Mouse (Mus musculus): ENCODE measurements around the gene Cpxm2. TPM values are rescaled to one million over a fixed set of nuclear protein-coding genes. Genes with fewer than 3 reads are reported as not detected.

Gene Cpxm2
- 1 to 10 TPM; 4.2 to 6.3 (median 5.0) TPM for total RNA-seq (2022)

GRCm38 (mm10) chr7:132154368-132154961 lies at the start of gene Cpxm2:
Gene Cpxm2 (minus strand): TSS chr7:132154739.
- DNase-seq (ENCODE audit: low spot score in 2 of 2): no peak

GRCm38 (mm10) chr7:132204073-132204612 lies 49.6 kb upstream of the Cpxm2 start:
- DNase-seq (ENCODE audit: low spot score in 2 of 2): no peak

GRCm38 (mm10) chr7:132199686-132200085 lies 45.1 kb upstream of the Cpxm2 start:
- DNase-seq (ENCODE audit: low spot score in 2 of 2): no peak

- no peak for DNase-seq (ENCODE audit: low spot score in 2 of 2)
Measured at GRCm38 (mm10) chr7:132198806-132199205, 44.3 kb upstream of the Cpxm2 start.

GRCm38 (mm10) chr7:132197817-132198475 lies 43.4 kb upstream of the Cpxm2 start:
- DNase-seq (ENCODE audit: low spot score in 2 of 2): no peak

- DNase-seq (ENCODE audit: low spot score in 2 of 2): no peak
Measured at GRCm38 (mm10) chr7:132196581-132196980, 42.0 kb upstream of the Cpxm2 start.

GRCm38 (mm10) chr7:132193606-132194005 lies 39.1 kb upstream of the Cpxm2 start:
- no peak for DNase-seq (ENCODE audit: low spot score in 2 of 2)

GRCm38 (mm10) chr7:132187456-132187855 lies 32.9 kb upstream of the Cpxm2 start:
- DNase-seq (ENCODE audit: low spot score in 2 of 2): no peak

- no peak for DNase-seq (ENCODE audit: low spot score in 2 of 2)
Measured at GRCm38 (mm10) chr7:132183892-132184404, 29.4 kb upstream of the Cpxm2 start.

GRCm38 (mm10) chr7:132181586-132182198 lies 27.2 kb upstream of the Cpxm2 start:
- no peak for DNase-seq (ENCODE audit: low spot score in 2 of 2)

- no peak for DNase-seq (ENCODE audit: low spot score in 2 of 2)
Measured at GRCm38 (mm10) chr7:132181042-132181441, 26.5 kb upstream of the Cpxm2 start.

- DNase-seq (ENCODE audit: low spot score in 2 of 2): no peak
Measured at GRCm38 (mm10) chr7:132179049-132179448, 24.5 kb upstream of the Cpxm2 start.

GRCm38 (mm10) chr7:132174787-132175186 lies 20.2 kb upstream of the Cpxm2 start:
- DNase-seq (ENCODE audit: low spot score in 2 of 2): no peak

- DNase-seq (ENCODE audit: low spot score in 2 of 2): no peak
Measured at GRCm38 (mm10) chr7:132174296-132174695, 19.8 kb upstream of the Cpxm2 start.

- peak in 1 of 2 experiments; percentile 52 for DNase-seq (ENCODE audit: low spot score in 2 of 2)
Measured at GRCm38 (mm10) chr7:132172220-132172619, 17.7 kb upstream of the Cpxm2 start.

GRCm38 (mm10) chr7:132171716-132172115 lies 17.2 kb upstream of the Cpxm2 start:
- DNase-seq (ENCODE audit: low spot score in 2 of 2): no peak

GRCm38 (mm10) chr7:132169419-132170169 lies 15.1 kb upstream of the Cpxm2 start:
- DNase-seq (ENCODE audit: low spot score in 2 of 2): no peak

GRCm38 (mm10) chr7:132167239-132167638 lies 12.7 kb upstream of the Cpxm2 start:
- DNase-seq (ENCODE audit: low spot score in 2 of 2): no peak

- no peak for DNase-seq (ENCODE audit: low spot score in 2 of 2)
Measured at GRCm38 (mm10) chr7:132162254-132162653, 7.7 kb upstream of the Cpxm2 start.

- no peak for DNase-seq (ENCODE audit: low spot score in 2 of 2)
Measured at GRCm38 (mm10) chr7:132158321-132159025, 3.9 kb upstream of the Cpxm2 start.

- DNase-seq (ENCODE audit: low spot score in 2 of 2): peak in 1 of 2 experiments; percentile 39
Measured at GRCm38 (mm10) chr7:132153725-132154147, 803 bp downstream of the Cpxm2 start.
